Mouse (Mus musculus): ENCODE measurements around the gene Efcab9. TPM values are rescaled to one million over a fixed set of nuclear protein-coding genes. Genes with fewer than 3 reads are reported as not detected.
A peak's percentile ranks its signal among the peaks of the same experiment; 100 is the strongest.

Gene Efcab9
- total and polyA plus RNA-seq, 3 experiments, result 0.25 to 1.5 TPM; not detected in 1

DNA sequence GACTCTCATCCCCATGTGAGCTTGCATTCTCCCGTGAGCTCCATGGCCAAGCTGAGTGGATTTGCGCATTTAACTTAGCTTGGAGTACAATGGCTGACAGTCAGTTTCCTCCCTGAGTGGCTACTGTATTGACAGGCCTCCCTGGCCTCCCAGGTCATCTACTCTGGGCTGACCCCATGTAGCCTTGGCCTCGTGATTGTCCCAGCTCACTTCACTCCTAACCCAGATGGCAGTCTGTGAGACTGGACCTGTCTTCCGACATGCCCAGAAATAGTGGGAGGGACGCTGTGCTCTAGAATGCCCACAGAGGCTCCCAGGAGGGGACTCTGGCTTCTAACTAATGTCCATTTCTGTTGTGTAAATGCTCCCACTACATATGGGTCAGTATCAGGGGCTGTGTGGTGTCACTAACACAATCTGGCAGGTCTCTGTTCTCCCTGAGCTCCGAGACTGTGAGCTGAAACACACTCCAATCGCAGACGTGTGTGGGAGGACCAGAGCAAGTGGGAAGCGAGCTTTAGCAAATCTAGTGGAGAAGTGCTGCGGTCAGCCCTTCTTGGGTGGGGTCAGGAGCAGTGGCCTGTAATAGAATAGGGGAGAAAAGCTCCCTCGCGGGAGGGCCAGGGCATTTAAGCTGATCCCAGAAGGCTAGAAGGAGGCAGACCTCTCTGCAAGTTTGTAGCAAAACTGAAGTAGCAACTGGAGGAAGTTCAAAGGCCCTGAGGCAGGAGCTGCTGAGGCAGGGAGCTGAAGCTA lies 28.3 kb upstream of the Efcab9 start:
- H3K9ac ChIP-seq (ENCODE audit: insufficient read depth, low read depth), result no peak overlapping the region
- no peaks in the 10 kb centered on the region for H3K27me3 ChIP-seq (replicated peaks)
- no peak for DNase-seq (ENCODE audit: extremely low read depth)
- H3K4me3 ChIP-seq (replicated peaks in 1 of 3; ENCODE audit: low read depth in 2 of 3, low read length in 2 of 3, poor library complexity in 1 of 3), result no peak overlapping the region
- in situ Hi-C loops (cut with MboI; ENCODE audit: low pct_ligation_motif_present, low pct_unique_long_range_greater_than_20kb, low sequenced_read_pairs), result no loop called here
- dilution Hi-C loops (cut with MboI; ENCODE audit: extremely low pct_ligation_motif_present, extremely low pct_unique_long_range_greater_than_20kb, low sequenced_read_pairs), result no loop called here
- no peak overlapping the region for H3K4me2 ChIP-seq (ENCODE audit: insufficient read depth, low read depth, poor library complexity, severe bottlenecking)
- peaks cover 16 to 49% of the 10 kb centered on the region in 2 experiments for H3K36me3 ChIP-seq (replicated peaks in 1 of 2; ENCODE audit: control insufficient read depth in 1 of 2, insufficient read depth in 1 of 2, low read length in 1 of 2)
- H3K27ac ChIP-seq (ENCODE audit: insufficient read depth, low read depth), result no peak overlapping the region
- no peaks in the 10 kb centered on the region for H3K9me3 ChIP-seq (replicated peaks; ENCODE audit: low read length)
- H3K79me2 ChIP-seq (replicated peaks; ENCODE audit: control insufficient read depth, extremely low read depth, insufficient read depth, poor library complexity, severe bottlenecking), result no peaks in the 10 kb centered on the region
- TF ChIP-seq ZMIZ1 (IDR thresholded peaks at IDR 0.05; ENCODE audit: low read depth, low read length), result no peak
- no peak for TF ChIP-seq SMC3 (IDR thresholded peaks at IDR 0.05; ENCODE audit: low read depth, low read length)
- H3K4me1 ChIP-seq (ENCODE audit: control insufficient read depth in 1 of 2, insufficient read depth in 2 of 2), result peaks cover 43 to 92% of the 10 kb centered on the region in 2 experiments

DNA sequence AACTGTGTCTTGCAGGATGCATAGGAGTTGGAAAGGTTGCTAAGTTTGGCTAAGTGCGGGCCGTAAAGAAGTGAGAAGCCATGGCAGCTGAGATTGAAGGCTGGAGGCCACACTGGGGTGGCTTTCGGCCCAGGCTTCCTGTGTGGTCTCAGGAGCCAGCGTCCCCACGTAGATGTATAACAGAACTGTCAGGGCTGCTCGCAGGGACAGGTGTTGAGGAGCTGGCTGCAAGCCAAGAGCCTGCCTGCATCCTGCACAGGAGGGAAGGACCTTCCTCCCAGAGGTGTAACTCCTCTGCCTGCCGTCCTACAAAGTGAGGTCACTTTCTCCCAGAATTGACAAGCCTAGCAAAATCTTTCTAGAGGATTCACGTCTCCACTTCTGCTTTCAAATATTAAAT lies 26.8 kb upstream of the Efcab9 start:
- peaks cover 36 to 93% of the 10 kb centered on the region in 2 experiments for H3K4me1 ChIP-seq (ENCODE audit: control insufficient read depth in 1 of 2, insufficient read depth in 2 of 2)
- peaks cover 16 to 54% of the 10 kb centered on the region in 2 experiments for H3K36me3 ChIP-seq (replicated peaks in 1 of 2; ENCODE audit: control insufficient read depth in 1 of 2, insufficient read depth in 1 of 2, low read length in 1 of 2)
- H3K27me3 ChIP-seq (replicated peaks), result no peaks in the 10 kb centered on the region
- H3K4me2 ChIP-seq (ENCODE audit: insufficient read depth, low read depth, poor library complexity, severe bottlenecking), result no peak overlapping the region
- no peak overlapping the region for H3K9ac ChIP-seq (ENCODE audit: insufficient read depth, low read depth)
- H3K27ac ChIP-seq (ENCODE audit: insufficient read depth, low read depth), result no peak overlapping the region
- TF ChIP-seq EP300 (IDR thresholded peaks at IDR 0.05; ENCODE audit: low read length) (no peak), MAFK (IDR thresholded peaks at IDR 0.05; ENCODE audit: insufficient replicate concordance, low read length) (no peak), PAX5 (IDR thresholded peaks at IDR 0.05; ENCODE audit: low read length) (no peak), SIN3A (IDR thresholded peaks at IDR 0.05; ENCODE audit: low read length) (no peak), JUND (conservative IDR thresholded peaks at IDR 0.05; ENCODE audit: low read depth, low read length) (no peak), USF1 (IDR thresholded peaks at IDR 0.05; ENCODE audit: low read depth, low read length) (no peak), ZMIZ1 (IDR thresholded peaks at IDR 0.05; ENCODE audit: low read depth, low read length) (no peak), NELFE (IDR thresholded peaks at IDR 0.05; ENCODE audit: low read depth, low read length) (no peak), USF2 (conservative IDR thresholded peaks at IDR 0.05; ENCODE audit: low read depth, low read length) (no peak)
- no peak overlapping the region for H3K4me3 ChIP-seq (replicated peaks in 1 of 3; ENCODE audit: low read depth in 2 of 3, low read length in 2 of 3, poor library complexity in 1 of 3)
- no peaks in the 10 kb centered on the region for H3K79me2 ChIP-seq (replicated peaks; ENCODE audit: control insufficient read depth, extremely low read depth, insufficient read depth, poor library complexity, severe bottlenecking)
- no peaks in the 10 kb centered on the region for H3K9me3 ChIP-seq (replicated peaks; ENCODE audit: low read length)
- dilution Hi-C loops (cut with MboI; ENCODE audit: extremely low pct_ligation_motif_present, extremely low pct_unique_long_range_greater_than_20kb, low sequenced_read_pairs), result no loop called here
- no peak for DNase-seq (ENCODE audit: extremely low read depth)
- in situ Hi-C loops (cut with MboI; ENCODE audit: low pct_ligation_motif_present, low pct_unique_long_range_greater_than_20kb, low sequenced_read_pairs), result no loop called here

DNA sequence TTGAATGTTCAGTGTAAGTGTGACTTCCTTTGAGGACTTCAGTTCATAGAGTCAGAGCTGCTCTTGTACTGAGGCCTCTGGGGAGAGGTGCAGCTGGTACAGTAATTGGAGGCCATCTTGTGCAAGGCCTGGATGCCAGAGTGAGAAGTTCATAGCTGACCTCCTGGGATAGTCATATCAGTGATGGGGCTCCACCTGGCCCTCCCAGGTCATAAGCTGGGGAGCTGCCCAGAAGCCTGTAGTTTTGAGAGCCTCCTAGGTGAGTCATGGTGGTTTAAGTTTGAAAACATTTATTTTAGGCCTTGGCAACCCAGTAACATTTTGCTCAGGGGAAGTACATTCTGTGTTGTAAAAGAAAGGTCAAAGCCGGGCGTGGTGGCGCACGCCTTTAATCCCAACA lies 26.1 kb upstream of the Efcab9 start:
- DNase-seq (ENCODE audit: extremely low read depth), result peak; percentile 68
- no peak overlapping the region for H3K27ac ChIP-seq (ENCODE audit: insufficient read depth, low read depth)
- H3K27me3 ChIP-seq (replicated peaks), result no peaks in the 10 kb centered on the region
- in situ Hi-C loops (cut with MboI; ENCODE audit: low pct_ligation_motif_present, low pct_unique_long_range_greater_than_20kb, low sequenced_read_pairs) (no loop called here), dilution Hi-C loops (cut with MboI; ENCODE audit: extremely low pct_ligation_motif_present, extremely low pct_unique_long_range_greater_than_20kb, low sequenced_read_pairs) (no loop called here)
- no peak overlapping the region for H3K4me2 ChIP-seq (ENCODE audit: insufficient read depth, low read depth, poor library complexity, severe bottlenecking)
- TF ChIP-seq NRF1 (IDR thresholded peaks at IDR 0.05; ENCODE audit: low read depth, low read length), result no peak
- no peak for TF ChIP-seq JUN (IDR thresholded peaks at IDR 0.05; ENCODE audit: insufficient read depth, low read depth, low read length)
- TF ChIP-seq ZNF384 (IDR thresholded peaks at IDR 0.05; ENCODE audit: low read depth, low read length), result no peak
- TF ChIP-seq POLR2AphosphoS2 (IDR thresholded peaks at IDR 0.05; ENCODE audit: low read depth, low read length), result no peak
- peak; percentile 51 for TF ChIP-seq IRF4 (IDR thresholded peaks at IDR 0.05; ENCODE audit: low read depth, low read length)
- TF ChIP-seq TCF12 (IDR thresholded peaks at IDR 0.05; ENCODE audit: low read depth, low read length), result peak; percentile 32; the same call in 1 of the 2 replicates
- TF ChIP-seq SIN3A (IDR thresholded peaks at IDR 0.05; ENCODE audit: low read length), result 0 out of 2 replicates have a peak, but pooled peaks have one; percentile 51
- peak; percentile 46 for TF ChIP-seq BHLHE40 (IDR thresholded peaks at IDR 0.05; ENCODE audit: low read depth, low read length)
- TF ChIP-seq ETS1 (conservative IDR thresholded peaks at IDR 0.05; ENCODE audit: low read depth, low read length), result peak; percentile 79
- peak; percentile 27; the same call in 1 of the 2 replicates for TF ChIP-seq EP300 (IDR thresholded peaks at IDR 0.05; ENCODE audit: low read length)
- no peak for TF ChIP-seq RCOR1 (conservative IDR thresholded peaks at IDR 0.05; ENCODE audit: low read depth, low read length)
- peaks cover 16 to 55% of the 10 kb centered on the region in 2 experiments for H3K36me3 ChIP-seq (replicated peaks in 1 of 2; ENCODE audit: control insufficient read depth in 1 of 2, insufficient read depth in 1 of 2, low read length in 1 of 2)
- H3K9ac ChIP-seq (ENCODE audit: insufficient read depth, low read depth), result no peak overlapping the region
- H3K4me3 ChIP-seq (replicated peaks in 1 of 3; ENCODE audit: low read depth in 2 of 3, low read length in 2 of 3, poor library complexity in 1 of 3), result no peak overlapping the region
- no peaks in the 10 kb centered on the region for H3K79me2 ChIP-seq (replicated peaks; ENCODE audit: control insufficient read depth, extremely low read depth, insufficient read depth, poor library complexity, severe bottlenecking)
- H3K4me1 ChIP-seq (ENCODE audit: control insufficient read depth in 1 of 2, insufficient read depth in 2 of 2), result peaks cover 34 to 93% of the 10 kb centered on the region in 2 experiments
- H3K9me3 ChIP-seq (replicated peaks; ENCODE audit: low read length), result no peaks in the 10 kb centered on the region
